Mouse (Mus musculus) layer of hippocampus, adult 18-20 months (tissue): ENCODE measurements at regions not wholly inside any gene's neighbourhood (a gene's known extent, or its start where the extent isn't known, plus 50 kb on each side); places are given as distances from the start of the nearest gene placed in this dataset.
A peak's percentile ranks its signal among the peaks of the same experiment; 100 is the strongest.
"Not testable (repeated sequence)": the region's sequence is repeated elsewhere in the genome, so short reads cannot be mapped to it uniquely, and the experiment has no call there.

Experiments used
- DNase-seq, 2 experiments: peaks; one replicate each; pipeline ENCODE4 v3.0.0; 2022; ENCODE audit warnings: low spot score in 2 of 2

DNA sequence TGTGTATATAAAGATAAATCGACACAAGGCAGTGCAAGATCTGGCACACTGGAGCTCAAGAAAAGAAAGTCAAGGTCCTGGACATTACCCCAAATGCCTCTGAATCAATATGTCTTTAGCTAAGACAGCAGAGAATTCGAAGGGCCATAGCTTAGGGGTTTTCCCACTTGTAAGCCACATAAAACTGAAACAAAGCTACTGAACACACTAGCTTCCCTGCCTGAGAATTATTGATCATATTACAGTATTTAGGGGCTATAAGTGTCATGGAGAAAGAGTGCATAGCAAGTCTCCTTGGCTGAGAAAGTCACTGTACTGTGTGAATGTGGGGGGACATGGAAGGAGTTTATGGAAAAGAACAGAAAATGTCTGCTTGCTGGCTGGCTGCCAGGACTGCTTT lies 207.3 kb upstream of the Htr1f start:
- DNase-seq, result no peak

DNA sequence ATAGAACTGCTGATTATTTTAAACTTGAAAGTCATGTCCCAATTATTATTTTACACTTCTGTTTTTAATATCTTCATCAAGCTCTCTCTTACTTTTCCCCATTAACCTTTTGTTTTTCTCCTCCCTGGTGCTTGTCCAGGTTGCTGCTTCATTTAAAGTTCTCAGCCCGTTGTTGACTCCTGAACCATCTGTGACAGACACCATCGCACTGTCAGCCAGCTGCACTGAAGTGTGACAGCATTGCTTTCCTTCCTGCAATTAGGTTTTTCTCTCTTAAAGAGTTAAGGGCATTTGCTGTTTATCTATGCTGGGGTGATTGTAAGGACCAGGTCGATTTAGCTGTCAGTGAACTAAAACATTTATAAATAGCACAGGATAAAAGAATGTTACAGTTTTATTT lies 205.3 kb upstream of the Pou1f1 start:
- DNase-seq, result no peak

DNA sequence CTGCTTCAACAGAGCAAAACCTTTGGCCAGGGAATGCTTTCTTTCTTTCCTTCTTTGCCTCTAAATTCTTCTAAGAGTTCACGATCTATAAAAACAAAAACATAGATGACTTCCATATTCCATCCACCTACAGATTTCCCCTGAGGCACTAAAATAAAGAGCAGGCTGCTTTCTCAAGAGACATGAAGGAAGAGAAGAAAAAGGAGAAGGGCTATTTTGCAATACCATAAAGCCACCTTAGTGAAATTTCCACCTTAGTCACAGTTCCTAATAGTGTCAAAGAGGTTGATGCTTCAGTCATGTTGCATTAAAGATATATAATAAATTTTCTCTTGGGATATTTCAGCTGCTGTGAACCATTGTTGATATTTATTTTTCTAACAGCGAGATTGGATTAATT lies 187.9 kb upstream of the Pou1f1 start:
- no peak for DNase-seq

DNA sequence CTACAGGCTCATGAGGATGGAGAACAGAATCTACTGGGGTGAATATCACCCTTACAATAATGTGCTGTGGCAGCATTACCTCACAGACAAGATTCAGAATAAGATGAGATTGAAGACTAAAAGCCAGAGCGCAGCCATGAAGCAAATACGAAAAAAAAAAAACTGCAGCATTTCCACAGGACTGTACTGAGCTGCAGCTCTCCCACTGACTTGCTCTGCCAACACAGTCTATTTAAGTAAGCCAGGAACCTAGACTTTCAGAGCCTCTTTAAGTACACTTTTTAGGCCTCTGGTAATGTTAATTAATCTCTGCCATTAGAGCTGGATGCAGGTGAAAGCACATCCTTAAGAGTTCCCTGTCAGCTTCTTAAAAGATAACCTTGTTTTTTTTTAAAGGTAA lies 181.1 kb upstream of the Pou1f1 start:
- DNase-seq, result no peak

DNA sequence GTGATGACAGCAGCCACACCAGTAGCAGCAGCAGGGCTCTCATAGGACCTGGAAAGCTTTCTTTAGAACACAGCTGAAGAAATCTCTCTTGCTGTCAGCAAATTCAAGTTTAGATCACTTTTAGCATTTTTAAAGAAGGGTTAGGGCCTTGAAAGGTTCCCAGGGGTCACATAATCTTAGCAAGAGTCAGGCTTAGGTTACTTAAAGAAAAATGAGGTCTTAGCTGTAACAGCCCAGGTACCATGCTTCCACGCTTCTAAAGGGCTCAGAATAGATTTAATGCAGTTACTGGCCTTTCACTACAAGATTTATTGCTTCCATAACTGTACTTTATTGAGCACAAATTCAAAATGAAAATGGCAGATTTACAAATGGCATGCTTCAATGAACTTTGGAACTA lies 160.4 kb upstream of the Pou1f1 start:
- no peak for DNase-seq

DNA sequence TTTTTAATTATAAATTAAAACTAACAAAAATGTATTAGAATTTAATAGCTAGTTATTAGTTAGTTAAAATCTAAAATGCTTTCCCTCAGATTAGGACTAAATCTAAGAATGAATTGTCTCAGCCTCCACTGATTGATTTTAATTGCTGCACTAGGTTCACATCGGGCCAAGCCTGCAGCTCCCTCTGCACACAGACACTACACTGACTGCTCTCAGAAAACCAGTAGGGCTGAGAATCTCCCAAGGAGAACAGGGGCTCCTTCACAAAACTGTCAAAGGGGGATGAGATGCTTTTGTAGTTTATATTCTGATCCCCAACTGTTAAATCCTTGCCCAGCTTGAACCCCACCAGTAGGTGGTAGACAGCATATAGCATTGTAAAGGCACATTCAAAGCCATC lies 151.0 kb upstream of the Pou1f1 start:
- DNase-seq, result no peak

DNA sequence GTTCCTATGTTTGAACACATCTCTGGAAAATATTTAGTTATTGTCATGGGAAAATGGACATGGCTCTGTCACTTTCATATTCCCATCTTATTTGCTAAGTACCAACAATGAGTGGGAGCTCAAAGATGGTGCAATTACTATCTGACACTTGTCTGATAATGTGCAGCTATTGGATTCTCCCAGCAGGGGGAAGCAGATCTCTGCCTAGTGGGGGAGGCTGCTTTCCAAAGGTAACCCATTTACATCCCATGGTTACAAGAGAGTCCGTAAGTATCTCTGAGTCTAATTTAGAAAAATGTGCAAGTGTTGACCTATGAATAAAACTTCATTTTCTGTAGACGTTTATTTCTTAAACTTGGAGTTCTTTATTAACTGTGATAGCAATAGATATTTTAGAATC lies 149.4 kb upstream of the Pou1f1 start:
- DNase-seq, result peak in 1 of 2 experiments; percentile 5

DNA sequence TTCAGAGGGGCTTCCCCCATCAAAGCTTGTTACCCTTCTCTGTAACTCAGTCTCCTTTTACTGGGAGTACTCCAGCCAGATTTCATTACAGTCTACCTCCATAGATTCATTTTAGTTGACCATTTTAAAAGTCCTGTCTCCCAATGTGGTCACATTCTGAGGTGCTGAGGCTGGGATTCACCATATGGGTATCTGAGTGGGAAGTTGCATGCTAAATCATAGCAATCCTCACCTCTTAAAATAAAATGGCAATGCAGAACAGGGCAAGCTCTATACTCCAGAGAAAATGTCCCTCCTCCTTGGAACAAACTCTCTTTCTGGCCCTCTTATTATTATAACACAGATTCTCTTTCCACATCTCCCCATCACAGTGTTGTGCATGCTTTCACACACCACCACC lies 143.8 kb upstream of the Pou1f1 start:
- no peak for DNase-seq

DNA sequence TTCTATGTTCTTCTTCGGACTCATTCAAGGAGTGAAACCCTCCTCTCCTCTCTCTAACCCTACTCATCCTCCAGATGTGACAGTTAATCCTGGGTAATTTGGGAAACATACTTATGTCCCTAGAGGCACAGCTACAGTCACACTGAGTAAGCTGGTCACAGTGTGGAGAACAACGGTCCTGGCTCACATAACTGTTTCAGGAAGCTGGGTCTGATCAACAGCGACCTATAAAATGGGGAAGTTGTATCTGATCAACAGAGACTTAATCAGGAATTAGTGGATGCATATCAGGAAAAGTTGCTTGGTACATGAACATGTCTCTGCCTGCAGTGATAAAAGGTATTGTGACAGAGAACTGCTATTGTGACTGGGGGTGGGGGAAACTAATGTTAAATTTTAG lies 142.0 kb upstream of the Pou1f1 start:
- DNase-seq, result no peak

DNA sequence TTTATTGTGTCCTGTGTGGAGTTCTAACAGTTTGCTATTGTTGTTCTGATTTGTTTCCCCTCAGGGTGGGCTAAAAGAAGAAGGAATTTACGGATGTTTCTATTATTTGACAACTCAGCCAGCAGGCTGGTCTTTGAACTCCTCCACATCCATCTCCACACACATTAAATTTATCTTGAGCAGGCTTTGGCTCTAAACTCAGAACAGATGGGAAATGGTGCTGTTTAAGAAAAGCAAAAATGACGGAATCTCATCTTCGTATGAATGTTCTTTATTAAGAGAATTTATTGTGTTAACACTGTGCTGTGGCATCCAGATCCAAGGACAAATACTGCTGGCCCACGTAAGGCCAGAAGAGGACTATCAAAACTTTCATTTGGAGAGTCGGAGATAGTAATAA lies 140.4 kb upstream of the Pou1f1 start:
- peak; percentile 1 to 23 for DNase-seq

DNA sequence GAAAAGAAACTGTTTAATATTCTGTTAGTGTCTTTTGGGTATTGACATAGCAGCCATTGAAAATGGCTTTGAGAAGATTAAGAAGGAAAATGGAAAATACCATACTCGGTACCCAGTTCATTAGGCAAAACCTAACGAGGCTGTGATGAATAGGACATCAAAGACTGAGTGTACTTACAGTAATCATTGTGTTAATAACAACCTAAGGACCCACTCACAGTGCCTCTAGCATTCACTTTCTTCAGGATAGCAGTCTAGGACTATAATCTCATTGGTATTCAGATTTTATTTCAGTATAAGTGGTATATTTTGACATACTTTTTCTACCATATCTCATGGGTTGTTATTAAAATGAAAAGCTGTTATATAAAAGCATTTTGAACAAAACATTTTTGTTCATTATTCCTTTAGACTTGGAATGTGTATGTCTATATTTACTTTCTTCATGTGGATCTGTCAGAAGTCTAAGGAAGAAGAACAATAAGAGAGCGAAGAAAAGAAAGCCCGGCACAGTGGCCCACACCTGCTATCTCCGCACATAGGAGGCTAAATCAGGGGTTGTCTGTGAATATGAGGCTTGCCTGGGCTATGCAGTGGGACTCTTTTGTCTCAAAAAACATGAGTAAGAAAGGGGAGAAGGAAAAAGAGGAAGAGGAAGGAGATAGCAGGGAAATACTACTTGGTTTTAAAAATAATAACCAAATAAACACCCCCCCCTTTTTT lies 116.2 kb upstream of the Pou1f1 start:
- no peak for DNase-seq

DNA sequence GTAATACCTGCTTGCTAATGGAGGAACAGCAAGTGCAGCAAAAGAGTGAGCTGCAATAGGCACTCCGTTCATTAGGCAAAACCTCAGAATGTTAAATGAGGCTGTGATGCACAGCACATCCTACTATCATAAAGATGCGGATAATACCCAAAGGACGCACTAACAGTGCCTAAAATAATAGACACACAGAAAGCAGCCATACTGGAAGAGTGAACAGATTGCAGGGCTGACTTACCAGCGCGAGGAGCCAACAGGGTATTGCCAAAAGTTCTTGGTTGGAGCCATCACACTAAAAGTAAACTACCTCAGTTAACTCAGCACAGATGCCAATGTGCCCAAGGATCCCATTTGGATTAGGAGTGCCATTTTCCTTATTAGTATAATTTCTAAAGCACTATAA lies 115.5 kb upstream of the Pou1f1 start:
- peak in 1 of 2 experiments; percentile 4 for DNase-seq

DNA sequence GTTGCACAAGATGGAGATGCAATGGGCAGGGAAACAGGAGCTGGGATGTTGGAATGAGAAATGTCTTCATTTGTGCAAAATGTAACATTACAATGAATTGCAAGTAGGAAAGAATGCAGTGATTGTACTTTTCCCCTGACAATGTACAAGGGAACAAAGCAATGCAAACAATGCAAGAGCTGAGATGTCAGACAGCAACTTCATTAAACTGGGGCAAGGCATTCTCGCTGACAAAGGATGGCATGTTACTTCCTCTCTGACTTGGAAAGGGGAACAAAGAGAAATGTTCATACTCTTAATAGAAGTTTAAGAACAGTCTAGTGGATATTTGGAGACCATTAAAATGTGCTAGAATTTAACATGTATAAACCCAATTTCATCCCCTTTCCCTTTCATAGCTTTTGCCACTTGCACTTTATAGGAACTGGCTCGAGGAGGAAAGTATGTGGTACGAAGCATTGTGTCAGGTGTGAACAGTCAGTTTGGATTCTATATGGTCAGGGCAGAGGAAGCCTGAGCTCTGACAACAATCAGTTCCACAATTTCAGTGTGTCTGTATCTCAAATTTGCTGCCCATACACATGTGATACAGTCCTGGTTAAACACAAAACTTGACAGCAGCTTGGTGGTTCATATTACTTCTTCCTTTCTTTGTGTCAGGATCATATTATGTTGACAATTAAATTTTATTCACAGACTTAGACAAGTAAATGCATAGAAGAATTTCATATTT lies 114.3 kb upstream of the Pou1f1 start:
- no peak for DNase-seq

DNA sequence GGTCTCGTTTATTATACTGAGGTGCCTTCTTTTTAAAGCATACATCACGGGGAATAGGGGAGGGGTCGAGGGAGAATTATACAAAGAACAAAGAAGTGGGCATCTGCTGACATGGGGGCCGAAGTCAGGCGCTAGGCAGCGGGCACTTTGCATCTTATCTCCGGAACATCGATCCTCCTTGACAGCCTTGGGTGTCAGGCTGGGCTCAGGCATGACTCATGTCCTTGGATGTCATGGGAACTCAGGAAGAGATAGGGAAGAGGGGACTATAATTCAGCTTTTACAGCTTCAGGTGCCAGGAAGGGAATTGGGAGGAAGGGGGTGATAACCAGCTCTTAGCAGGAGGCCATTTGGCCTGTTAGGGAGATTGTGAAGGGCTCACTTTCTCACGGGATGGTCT lies 88.3 kb upstream of the Pou1f1 start:
- not testable (repeated sequence) for DNase-seq

DNA sequence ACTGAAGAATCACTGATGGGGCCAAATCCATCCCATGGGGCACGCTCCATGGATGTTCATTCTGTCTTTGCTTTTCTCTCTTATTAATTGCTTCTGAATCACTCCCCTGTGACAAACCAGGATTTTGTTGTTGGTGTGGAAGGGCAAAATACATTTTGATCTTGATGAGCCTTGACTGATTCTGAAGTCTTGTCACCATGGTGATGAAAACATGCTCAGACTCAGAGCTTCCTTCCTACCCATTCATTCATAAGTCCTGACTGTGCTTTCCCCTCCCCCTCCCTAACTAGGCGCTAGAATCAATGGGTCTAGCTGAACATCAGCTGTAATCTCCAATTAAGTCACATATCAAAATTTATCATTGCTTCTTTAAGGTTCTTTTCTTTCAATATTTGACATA lies 84.2 kb upstream of the Pou1f1 start:
- DNase-seq, result no peak

DNA sequence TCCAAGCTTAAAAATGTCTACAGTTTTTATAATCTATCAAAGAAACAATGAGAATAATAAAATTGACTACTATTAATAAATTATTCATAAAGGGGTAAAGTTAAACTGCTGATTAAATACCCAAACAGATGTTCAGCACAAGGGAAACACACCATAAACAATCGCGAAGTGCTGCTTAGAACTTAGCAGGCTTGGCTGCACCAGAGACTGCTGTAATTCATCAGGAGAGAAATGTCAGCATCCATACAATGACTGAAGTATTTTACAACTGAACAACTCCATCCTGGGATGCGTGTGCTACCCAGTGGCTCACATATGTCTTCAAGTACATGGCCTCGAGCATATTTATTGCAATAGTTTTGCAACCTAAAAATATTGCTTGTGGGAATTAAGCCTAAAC lies 78.4 kb upstream of the Pou1f1 start:
- no peak for DNase-seq

DNA sequence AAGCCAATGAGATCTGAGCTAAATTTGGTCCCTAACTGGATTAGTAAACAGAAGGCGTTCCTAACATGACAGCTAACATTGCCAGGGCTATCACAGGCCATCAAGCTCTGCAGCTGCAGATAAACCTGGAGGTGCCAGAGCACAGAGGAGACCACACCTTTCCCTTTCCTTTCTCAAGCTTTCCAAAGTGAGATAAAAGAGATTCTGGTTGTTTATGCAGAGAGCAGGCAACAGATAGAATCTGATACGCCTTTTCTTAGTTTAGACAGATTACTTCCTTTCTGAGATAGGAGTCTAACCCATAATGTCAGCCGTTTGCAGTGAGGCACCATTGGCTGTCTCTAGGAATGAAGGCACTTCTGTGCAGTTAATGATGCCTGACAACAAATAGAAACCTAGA lies 71.5 kb upstream of the Pou1f1 start:
- DNase-seq, result no peak

DNA sequence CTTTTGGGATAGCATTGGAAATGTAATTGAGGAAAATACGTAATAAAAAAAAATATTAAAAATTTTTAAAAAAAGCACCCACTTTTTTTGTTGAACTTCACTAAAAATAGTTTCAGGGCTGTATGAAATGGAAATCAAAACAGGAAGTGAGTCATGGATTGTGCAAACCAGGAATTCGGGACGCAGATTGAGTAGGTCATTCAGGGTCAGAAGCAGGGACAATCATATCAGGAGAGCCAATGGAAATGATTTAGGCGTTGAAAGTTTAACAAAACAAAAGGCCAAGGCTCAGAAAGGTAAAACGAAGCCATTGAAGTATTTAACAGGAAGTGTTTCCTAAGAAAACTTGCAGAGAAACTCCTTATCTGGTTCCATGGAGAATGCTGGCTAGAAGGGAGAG lies 69.6 kb upstream of the Pou1f1 start:
- no peak for DNase-seq

DNA sequence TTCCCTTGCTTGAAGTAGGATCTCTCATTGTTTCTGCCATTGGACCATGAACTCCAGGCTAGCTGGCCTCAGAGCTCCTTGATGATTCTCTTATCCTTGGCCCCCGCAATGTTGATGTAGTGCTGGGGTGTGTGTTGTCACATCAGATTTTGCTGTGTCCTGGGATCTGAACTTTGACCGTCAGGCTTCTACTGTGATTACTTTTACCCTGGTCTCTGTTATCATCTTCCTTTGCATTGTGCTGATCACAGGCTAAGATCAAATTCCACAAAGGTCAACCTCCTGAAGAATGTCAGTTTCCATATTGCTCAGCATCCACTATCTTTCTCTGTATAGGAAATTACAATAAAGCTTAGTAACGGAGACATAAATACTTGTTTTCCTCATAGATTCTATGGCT lies 68.4 kb upstream of the Pou1f1 start:
- no peak for DNase-seq

DNA sequence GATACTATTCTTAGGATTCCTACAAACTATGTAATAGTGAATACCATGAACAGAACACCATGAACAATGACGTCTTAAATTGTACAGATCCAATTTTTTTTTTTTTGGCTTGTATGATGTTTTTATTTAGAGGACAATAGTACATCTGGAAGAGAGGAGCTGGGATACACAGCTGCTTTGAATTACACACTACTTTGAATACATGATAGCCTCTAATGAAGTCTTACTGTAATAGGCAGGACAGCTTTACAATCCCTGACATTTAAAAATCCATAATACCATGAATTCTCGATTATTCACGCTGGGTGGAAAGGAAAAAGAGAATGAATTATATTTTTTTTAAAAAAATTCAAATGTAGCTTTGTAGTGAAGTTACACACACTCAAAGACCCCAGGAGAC lies 63.4 kb upstream of the Pou1f1 start:
- not testable (repeated sequence) for DNase-seq

DNA sequence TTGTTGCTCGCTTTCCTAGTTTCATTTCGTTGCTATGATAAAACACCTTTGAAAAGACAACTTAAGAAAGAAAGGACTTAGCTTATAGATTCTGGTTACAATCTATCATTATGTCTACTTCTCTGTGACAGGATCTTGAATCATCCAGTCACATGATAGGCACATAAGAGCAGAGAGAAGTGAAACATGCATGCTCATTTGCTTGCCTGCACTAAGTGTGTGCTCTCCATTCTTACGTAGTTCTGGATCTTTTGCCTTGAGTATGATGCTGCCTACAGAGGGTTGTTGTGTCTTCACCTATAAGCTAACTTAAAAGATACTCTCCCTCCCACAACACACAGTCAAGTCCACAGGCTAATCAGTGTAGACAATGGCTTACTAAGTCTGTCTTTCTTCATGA lies 62.1 kb upstream of the Pou1f1 start:
- DNase-seq, result no peak

DNA sequence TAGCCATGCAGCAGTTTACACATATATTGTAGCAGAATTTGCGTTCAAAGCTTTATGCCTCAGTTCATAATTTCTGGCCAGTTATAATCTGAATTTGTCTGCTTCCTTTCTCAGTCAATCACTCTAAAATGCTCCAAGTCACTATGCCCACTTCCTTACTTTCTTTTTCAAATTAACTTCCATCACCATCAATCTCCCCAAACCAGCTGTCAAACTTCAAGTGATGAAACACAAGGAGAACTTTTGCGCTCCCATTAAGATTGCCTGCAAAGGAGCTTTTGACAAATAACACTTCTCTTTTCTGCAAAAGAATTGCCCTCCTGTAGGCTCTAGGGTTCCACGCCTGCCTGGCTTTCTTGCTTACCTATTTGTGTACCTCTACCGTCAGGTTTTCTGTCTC lies 50.6 kb upstream of the Pou1f1 start:
- DNase-seq, result no peak
